Mouse (Mus musculus) embryo, embryonic 10.5 days (tissue): ENCODE measurements around the gene Dnah6.

Experiments used
- DNase-seq: peaks from one replicate; pipeline ENCODE4 v3.0.0-alpha.2; 2015; ENCODE audit warnings: low spot score

Gene Dnah6

GRCm38 (mm10) chr6:73027881-73028280 lies 193.6 kb downstream of the Dnah6 start:
- no peak for DNase-seq

GRCm38 (mm10) chr6:73026898-73027297 lies 194.6 kb downstream of the Dnah6 start:
- no peak for DNase-seq

- peak; percentile 66 for DNase-seq
Observed at GRCm38 (mm10) chr6:73020061-73020460, 201.4 kb downstream of the Dnah6 start.

GRCm38 (mm10) chr6:73018725-73019280 lies 202.6 kb downstream of the Dnah6 start:
- DNase-seq: no peak

GRCm38 (mm10) chr6:73014317-73015160 lies 206.9 kb downstream of the Dnah6 start:
- DNase-seq: peak; percentile 15

GRCm38 (mm10) chr6:73012931-73013330 lies 208.5 kb downstream of the Dnah6 start:
- no peak for DNase-seq

GRCm38 (mm10) chr6:73011827-73012226 lies 209.6 kb downstream of the Dnah6 start:
- no peak for DNase-seq

GRCm38 (mm10) chr6:73010073-73010472 lies 211.4 kb downstream of the Dnah6 start:
- peak; percentile 71 for DNase-seq

- no peak for DNase-seq
Observed at GRCm38 (mm10) chr6:73003601-73004000, 217.8 kb downstream of the Dnah6 start.

GRCm38 (mm10) chr6:73002391-73002790 lies 219.1 kb downstream of the Dnah6 start:
- no peak for DNase-seq

GRCm38 (mm10) chr6:72998809-72999208 lies 222.6 kb downstream of the Dnah6 start:
- no peak for DNase-seq

GRCm38 (mm10) chr6:72993688-72994082 lies 227.8 kb downstream of the Dnah6 start:
- no peak for DNase-seq

GRCm38 (mm10) chr6:72993054-72993687 lies 228.3 kb downstream of the Dnah6 start:
- DNase-seq: no peak

- DNase-seq: no peak
Observed at GRCm38 (mm10) chr6:72990206-72990605, 231.2 kb downstream of the Dnah6 start.

GRCm38 (mm10) chr6:72989028-72989736 lies 232.3 kb downstream of the Dnah6 start:
- DNase-seq: peak; percentile 56

GRCm38 (mm10) chr6:72982506-72982905 lies 238.9 kb downstream of the Dnah6 start:
- no peak for DNase-seq

- DNase-seq: peak; percentile 7
Observed at GRCm38 (mm10) chr6:72981851-72982250, 239.6 kb downstream of the Dnah6 start.

- DNase-seq: peak; percentile 62
Observed at GRCm38 (mm10) chr6:72981124-72981651, 240.3 kb downstream of the Dnah6 start.

GRCm38 (mm10) chr6:72976866-72977265 lies 244.6 kb downstream of the Dnah6 start:
- no peak for DNase-seq

- no peak for DNase-seq
Observed at GRCm38 (mm10) chr6:72971074-72971473, 250.4 kb downstream of the Dnah6 start.

GRCm38 (mm10) chr6:72969787-72970186 lies 251.7 kb downstream of the Dnah6 start:
- peak; percentile 22 for DNase-seq
